8 mouse cellular contexts compared by ENCODE assay signal in the genomic region with DNA sequence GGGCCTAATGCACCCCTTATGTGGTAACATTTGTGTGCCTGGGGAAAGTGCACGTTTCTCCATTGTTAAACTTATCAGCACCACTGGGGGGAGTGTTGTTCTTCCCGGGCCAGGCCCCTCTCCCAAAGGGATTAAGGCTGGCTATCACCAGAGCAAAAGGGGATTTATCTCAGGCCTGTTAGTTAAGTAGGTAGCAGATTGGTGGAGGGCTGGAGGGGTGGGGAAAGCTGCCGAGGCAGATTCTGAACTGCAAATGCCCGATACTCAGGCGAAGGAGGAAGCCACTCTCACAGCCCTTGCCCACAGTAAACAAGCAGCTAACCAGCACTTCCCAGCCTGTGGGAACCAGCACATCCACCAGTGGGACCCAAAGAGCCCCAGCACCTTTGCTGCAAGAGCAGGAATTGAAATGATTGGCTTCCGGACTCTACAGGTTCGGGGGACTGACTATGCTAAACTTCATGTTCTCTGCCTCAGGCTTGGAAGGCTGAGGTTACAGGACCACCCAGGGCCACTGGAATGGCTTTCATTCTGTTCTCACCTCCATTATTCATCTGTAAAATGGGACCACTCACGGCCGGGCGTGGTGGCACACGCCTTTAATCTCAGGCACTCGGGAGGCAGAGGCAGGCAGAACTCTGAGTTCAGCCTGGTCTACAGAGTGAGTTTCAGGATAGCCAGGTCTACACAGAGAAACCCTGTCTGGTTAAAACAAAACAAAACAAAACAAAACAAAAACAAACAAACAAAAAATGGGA. TPM values are rescaled to one million over a fixed set of nuclear protein-coding genes. Genes with fewer than 3 reads are reported as not detected.
DNase-seq lines count a peak whose midpoint lies in the region; ATAC-seq and TF ChIP-seq lines count a peak whose summit lies in the region.

No protein-coding gene starts in this region.

- peak; percentile 45 for TF ChIP-seq CTCF in forebrain, postnatal 0 days (IDR thresholded peaks at IDR 0.05; ENCODE audit: low read depth)
- peak; percentile 52 for TF ChIP-seq CTCF in lung, postnatal 0 days (IDR thresholded peaks at IDR 0.05)

- no peak overlapping the region for H3K27ac ChIP-seq in forebrain, postnatal 0 days (ENCODE audit: low read depth, low read length)
- H3K27ac ChIP-seq in forebrain, embryonic 15.5 days (replicated peaks) = no peak overlapping the region
- no peak overlapping the region for H3K27ac ChIP-seq in lung, postnatal 0 days (ENCODE audit: low read length)
- H3K27ac ChIP-seq in neural tube, embryonic 15.5 days (replicated peaks) = no peak overlapping the region

- H3K36me3 ChIP-seq in forebrain, postnatal 0 days (ENCODE audit: insufficient read depth) = no peaks in the 10 kb centered on the region
- no peaks in the 10 kb centered on the region for H3K36me3 ChIP-seq in forebrain, embryonic 15.5 days
- H3K36me3 ChIP-seq in lung, postnatal 0 days (ENCODE audit: insufficient read depth, low read length) = no peaks in the 10 kb centered on the region
- H3K36me3 ChIP-seq in neural tube, embryonic 15.5 days = no peaks in the 10 kb centered on the region

- peak; percentile 20 for DNase-seq in forebrain, postnatal 0 days
- peak; percentile 17 for DNase-seq in urinary bladder, postnatal 14 days (ENCODE audit: low spot score)
- no peak for DNase-seq in urinary bladder, adult 2 months (ENCODE audit: low spot score)
- peak; percentile 34 for DNase-seq in gastrocnemius, postnatal 10 days
- peak; percentile 18 for DNase-seq in lung, postnatal 0 days (ENCODE audit: low spot score)
- DNase-seq in spleen, postnatal 4 days (ENCODE audit: low spot score in 2 of 2) = no peak

- H3K4me3 ChIP-seq in forebrain, postnatal 0 days (ENCODE audit: low read depth, low read length) = no peak overlapping the region
- H3K4me3 ChIP-seq in forebrain, embryonic 15.5 days = no peak overlapping the region
- H3K4me3 ChIP-seq in lung, postnatal 0 days (ENCODE audit: low read depth, low read length) = no peak overlapping the region
- no peak overlapping the region for H3K4me3 ChIP-seq in neural tube, embryonic 15.5 days (replicated peaks)

- peak; percentile 38; the same call in 1 of the 2 replicates for ATAC-seq in forebrain, postnatal 0 days
- ATAC-seq in forebrain, embryonic 15.5 days (replicated peaks) = no peak
- ATAC-seq in lung, postnatal 0 days = no peak
- no peak for ATAC-seq in neural tube, embryonic 15.5 days (ENCODE audit: low FRiP score)

- WGBS in forebrain, postnatal 0 days = 53% methylated on average over 12 of the region's 12 CpGs
- WGBS in forebrain, embryonic 15.5 days = 54% methylated on average over 12 of the region's 12 CpGs
- 54% methylated on average over 12 of the region's 12 CpGs for WGBS in lung, postnatal 0 days
- WGBS in neural tube, embryonic 15.5 days = 64% methylated on average over 12 of the region's 12 CpGs

- H3K4me2 ChIP-seq in forebrain, postnatal 0 days (ENCODE audit: low read depth) = no peak overlapping the region
- H3K4me2 ChIP-seq in forebrain, embryonic 15.5 days (replicated peaks) = no peak overlapping the region
- H3K4me2 ChIP-seq in lung, postnatal 0 days (replicated peaks; ENCODE audit: low read depth, low read length) = no peak overlapping the region
- H3K4me2 ChIP-seq in neural tube, embryonic 15.5 days = no peak overlapping the region

- H3K27me3 ChIP-seq in forebrain, postnatal 0 days (ENCODE audit: insufficient read depth, low read length) = no peaks in the 10 kb centered on the region
- H3K27me3 ChIP-seq in forebrain, embryonic 15.5 days = no peaks in the 10 kb centered on the region
- no peaks in the 10 kb centered on the region for H3K27me3 ChIP-seq in lung, postnatal 0 days (replicated peaks; ENCODE audit: insufficient read depth, low read length)
- no peaks in the 10 kb centered on the region for H3K27me3 ChIP-seq in neural tube, embryonic 15.5 days (replicated peaks)

- no peak overlapping the region for H3K9ac ChIP-seq in forebrain, postnatal 0 days
- H3K9ac ChIP-seq in forebrain, embryonic 15.5 days (replicated peaks) = no peak overlapping the region
- no peak overlapping the region for H3K9ac ChIP-seq in lung, postnatal 0 days (replicated peaks; ENCODE audit: low read depth)
- no peak overlapping the region for H3K9ac ChIP-seq in neural tube, embryonic 15.5 days (replicated peaks)

- no peak for TF ChIP-seq EP300 in lung, postnatal 0 days (IDR thresholded peaks at IDR 0.05)

- H3K9me3 ChIP-seq in forebrain, postnatal 0 days (ENCODE audit: low read length) = no peaks in the 10 kb centered on the region
- H3K9me3 ChIP-seq in forebrain, embryonic 15.5 days = no peaks in the 10 kb centered on the region
- no peaks in the 10 kb centered on the region for H3K9me3 ChIP-seq in lung, postnatal 0 days (ENCODE audit: low read length)
- H3K9me3 ChIP-seq in neural tube, embryonic 15.5 days (replicated peaks) = no peaks in the 10 kb centered on the region

- H3K4me1 ChIP-seq in forebrain, postnatal 0 days (ENCODE audit: insufficient read depth) = no peaks in the 10 kb centered on the region
- no peaks in the 10 kb centered on the region for H3K4me1 ChIP-seq in forebrain, embryonic 15.5 days
- no peaks in the 10 kb centered on the region for H3K4me1 ChIP-seq in lung, postnatal 0 days (ENCODE audit: insufficient read depth, low read depth, low read length)
- no peaks in the 10 kb centered on the region for H3K4me1 ChIP-seq in neural tube, embryonic 15.5 days

RNA-seq across cellular contexts. Expression of a gene that starts 32.5 kb away (rescaled TPM):
- 204 and 242 TPM in 2 replicates for total RNA-seq in forebrain, postnatal 0 days (2014; rRNA removed)
- polyA plus RNA-seq in forebrain, postnatal 0 days (2015; fragmentation: Nextera tagmentation; extraction: Ambion mirVana) = 134 and 170 TPM in 2 replicates
- polyA plus RNA-seq in forebrain, embryonic 15.5 days (2015; fragmentation: Nextera tagmentation; extraction: Ambion mirVana) = 93.0 and 99.8 TPM in 2 replicates
- 71.0 and 72.5 TPM in 2 replicates for polyA plus RNA-seq in urinary bladder, adult 2 months (2012; rRNA removed)
- 10 to 100 TPM; 65.9 to 66.4 TPM for total RNA-seq in gastrocnemius, postnatal 10 days (2021)
- polyA plus RNA-seq in lung, postnatal 0 days (2015; fragmentation: Nextera tagmentation; extraction: Ambion mirVana) = 119 TPM in 2 replicates
- polyA plus RNA-seq in neural tube, embryonic 15.5 days (2015; fragmentation: Nextera tagmentation; extraction: Ambion mirVana) = 94.0 and 111 TPM in 2 replicates

RNA-seq across cellular contexts. Expression of a gene that starts 32.9 kb away (rescaled TPM):
- 3.9 and 7.0 TPM in 2 replicates for total RNA-seq in forebrain, postnatal 0 days (2014; rRNA removed)
- polyA plus RNA-seq in forebrain, postnatal 0 days (2015; fragmentation: Nextera tagmentation; extraction: Ambion mirVana) = 9.1 and 10.0 TPM in 2 replicates
- polyA plus RNA-seq in forebrain, embryonic 15.5 days (2015; fragmentation: Nextera tagmentation; extraction: Ambion mirVana) = 6.6 and 6.8 TPM in 2 replicates
- polyA plus RNA-seq in urinary bladder, adult 2 months (2012; rRNA removed) = 3.4 and 4.5 TPM in 2 replicates
- total RNA-seq in gastrocnemius, postnatal 10 days (2021) = 1 to 10 TPM; 1.5 to 1.7 TPM
- polyA plus RNA-seq in lung, postnatal 0 days (2015; fragmentation: Nextera tagmentation; extraction: Ambion mirVana) = 6.8 and 7.0 TPM in 2 replicates
- 8.1 and 9.2 TPM in 2 replicates for polyA plus RNA-seq in neural tube, embryonic 15.5 days (2015; fragmentation: Nextera tagmentation; extraction: Ambion mirVana)

Comparison
In these comparisons a context has a peak if more than half of its experiments do, and no peak if none do; other contexts are left out.
1. DNase-seq: peak in forebrain, postnatal 0 days (single experiment), urinary bladder, postnatal 14 days (single experiment), gastrocnemius, postnatal 10 days (single experiment) and lung, postnatal 0 days (single experiment); none in urinary bladder, adult 2 months (single experiment) and spleen, postnatal 4 days (0 of 2).